Mouse (Mus musculus) thymus, postnatal 14 days (tissue): ENCODE data around the gene Tnfaip2.
A peak's percentile ranks its signal among the peaks of the same experiment; 100 is the strongest.

Source experiments
- DNase-seq: peaks from one replicate; pipeline ENCODE4 v3.0.0; 2021

Tnfaip2 gene

GRCm38 (mm10) chr12:111442309-111443010, at the start of gene Tnfaip2:
Tnfaip2 (plus strand) TSS chr12:111442469.
- DNase-seq, result peak; percentile 12

DNA sequence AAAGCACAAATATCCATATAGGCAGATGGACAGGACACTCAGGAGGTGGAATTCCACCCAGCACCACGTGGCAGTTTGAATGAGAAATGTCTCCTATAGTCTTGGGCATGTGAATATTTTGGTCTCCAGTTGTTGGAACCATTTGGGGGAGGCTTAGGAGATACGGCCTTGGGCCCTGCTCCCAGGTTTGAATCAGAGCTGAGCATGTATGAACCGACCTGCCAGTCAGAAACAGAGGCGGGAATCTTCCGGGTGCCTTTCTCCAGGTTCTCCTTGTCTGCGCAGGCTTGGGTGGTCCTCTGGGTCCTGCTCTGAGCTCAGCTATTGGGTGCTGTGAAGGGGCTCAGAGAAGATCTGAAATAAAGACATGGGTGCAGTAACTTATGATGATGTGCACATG, 48.3 kb upstream of the Tnfaip2 start:
- no peak for DNase-seq

DNA sequence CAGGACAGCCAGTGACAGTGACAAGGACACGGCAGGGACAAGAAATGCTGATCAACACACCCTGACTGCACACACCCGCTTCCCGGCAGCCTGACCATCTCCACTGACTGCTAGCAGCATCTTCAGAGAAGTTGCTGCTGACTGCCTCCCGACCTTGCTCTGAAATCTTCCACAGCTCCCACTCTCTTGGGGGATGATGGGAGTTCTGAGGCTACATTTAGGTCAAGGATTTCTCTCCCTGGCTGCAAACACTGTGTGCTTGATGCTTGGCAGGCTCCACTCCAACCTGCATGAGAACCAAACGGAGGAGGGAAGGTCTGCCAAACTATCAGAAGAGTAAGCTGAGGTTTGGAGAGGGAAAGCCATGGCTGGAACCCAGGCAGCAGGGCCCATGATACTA, 45.3 kb upstream of the Tnfaip2 start:
- no peak for DNase-seq

DNA sequence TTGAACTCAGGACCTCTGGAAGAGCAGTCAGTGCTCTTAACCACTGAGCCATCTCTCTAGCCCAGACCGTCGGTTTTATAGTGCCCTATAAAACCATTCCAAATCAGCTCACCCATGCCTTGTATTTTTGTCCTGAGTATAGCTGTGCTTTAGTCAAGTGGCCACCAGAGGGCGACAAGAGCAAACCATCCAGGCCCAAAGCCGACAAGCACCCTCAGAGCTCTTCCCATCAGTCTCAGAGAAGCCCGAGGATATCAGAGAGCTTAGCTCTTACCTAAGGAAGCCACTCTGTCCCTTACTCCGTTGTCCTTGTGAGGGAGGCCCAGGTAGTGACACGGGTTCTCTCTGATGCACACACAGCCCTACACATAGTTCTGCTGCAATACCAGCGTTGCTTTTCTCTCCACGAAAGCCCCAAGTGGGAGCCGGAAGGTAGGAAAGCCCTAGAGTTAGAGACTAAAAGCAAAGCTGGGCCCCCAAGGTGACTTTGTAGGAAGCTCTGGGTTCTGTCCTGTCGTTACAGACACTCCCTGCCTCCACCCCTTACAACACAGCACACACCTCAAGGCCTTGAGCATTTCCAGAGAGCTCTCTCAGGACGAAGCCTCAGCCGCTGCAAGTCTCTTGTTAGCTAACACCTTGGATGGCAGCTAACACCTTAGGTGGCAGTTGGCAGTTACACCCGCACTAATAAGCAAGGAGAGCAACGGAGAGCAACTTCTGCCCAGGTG, 40.6 kb upstream of the Tnfaip2 start:
- DNase-seq, result peak; percentile 61

DNA sequence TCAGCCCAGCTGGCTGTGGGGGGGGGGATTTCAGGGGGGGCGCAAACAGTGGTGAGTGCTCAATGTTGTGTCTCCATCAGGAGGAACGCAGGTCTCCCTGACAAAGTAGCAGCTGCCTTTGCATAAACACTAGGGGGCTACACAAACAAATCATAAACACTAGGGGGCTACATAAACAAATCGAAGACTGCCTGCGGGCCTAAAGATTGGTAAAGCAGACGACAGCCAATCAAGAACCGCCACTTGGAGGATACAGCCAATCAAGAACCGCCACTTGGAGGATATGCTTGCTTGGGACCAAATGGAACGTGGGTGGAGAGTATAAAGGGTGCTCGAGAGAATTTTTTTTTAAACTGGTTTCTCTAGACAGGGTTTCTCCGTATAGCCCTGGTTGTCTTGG, 37.4 kb upstream of the Tnfaip2 start:
- no peak for DNase-seq

DNA sequence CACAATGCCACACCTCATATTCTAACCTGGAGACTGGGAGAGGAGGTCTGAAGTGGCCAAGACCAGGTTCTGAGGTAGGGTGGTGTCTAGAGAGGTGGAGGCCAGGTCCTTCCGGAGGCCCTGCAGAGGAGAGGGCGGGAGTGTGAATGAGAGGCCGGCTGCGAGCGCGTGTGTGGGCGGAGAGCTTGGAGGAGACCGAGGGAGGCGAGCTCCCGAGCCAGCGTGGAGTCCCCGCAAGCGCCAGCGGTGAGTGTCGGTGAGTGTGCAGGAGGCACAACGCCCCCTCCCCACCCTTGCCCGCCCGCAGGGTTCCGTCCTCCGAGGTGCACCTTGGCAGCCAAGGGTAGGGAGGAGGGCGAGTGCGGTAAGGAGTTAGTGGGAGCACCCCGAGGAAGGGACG, 35.6 kb upstream of the Tnfaip2 start, which contains the start of gene Lbhd2:
Gene Lbhd2 (plus strand): TSS at position 188 of the 400 bp plus-strand sequence.
- no peak for DNase-seq

DNA sequence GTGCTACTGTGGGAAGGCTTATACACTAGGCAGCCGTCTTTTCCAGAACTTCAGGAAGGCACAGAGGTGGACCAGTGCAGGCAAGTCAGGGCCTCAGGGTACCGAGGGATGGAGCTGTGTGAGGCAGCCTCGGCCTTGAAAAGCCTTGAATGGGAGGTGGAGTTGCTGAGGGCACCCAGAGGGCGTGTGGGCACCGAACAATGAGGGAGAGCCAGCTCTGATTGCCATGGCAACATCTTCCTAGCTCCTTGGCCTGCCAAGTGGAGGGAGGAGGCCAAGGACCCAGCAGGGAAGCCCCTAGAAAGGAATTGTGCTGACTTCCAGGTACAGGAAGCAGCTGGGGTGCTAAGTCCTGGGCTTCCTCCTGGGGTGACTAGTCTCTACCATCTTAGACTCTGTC, 32.7 kb upstream of the Tnfaip2 start:
- no peak for DNase-seq

DNA sequence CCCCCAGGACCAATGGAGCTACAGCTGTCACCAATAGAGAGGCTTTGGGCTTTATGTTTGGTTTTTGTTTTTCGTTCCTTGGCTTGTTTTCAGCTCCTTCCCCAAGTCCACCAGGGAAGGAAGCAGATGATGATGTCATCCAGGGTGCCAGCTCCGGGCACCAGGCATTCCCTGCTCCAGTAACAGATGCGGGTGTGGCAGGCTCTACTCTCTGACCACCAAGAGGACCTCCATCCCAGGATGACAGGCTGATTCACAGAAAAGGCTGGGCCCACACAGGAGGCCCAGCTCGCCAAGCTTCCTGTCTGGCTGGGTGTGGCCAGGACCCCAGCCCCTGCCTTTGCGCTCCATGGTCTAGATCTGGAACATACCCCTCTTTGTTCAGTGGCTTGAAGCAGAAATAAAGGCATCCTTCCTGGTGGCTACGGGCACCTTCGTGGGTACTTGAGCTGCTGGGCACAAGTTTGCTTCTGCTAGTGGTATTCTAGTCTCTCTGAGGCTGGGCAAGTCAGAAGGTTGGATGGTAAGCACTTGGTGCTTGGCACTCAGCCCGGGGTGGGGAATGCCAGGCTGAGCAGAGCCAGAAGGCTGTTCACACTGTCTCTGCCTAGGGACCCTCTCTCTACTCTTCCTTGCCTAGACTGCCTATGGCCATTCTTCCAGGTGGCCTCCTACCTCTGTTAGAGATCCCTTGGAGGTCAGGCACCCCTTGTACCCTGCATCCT, 30.5 kb upstream of the Tnfaip2 start:
- DNase-seq, result no peak

GRCm38 (mm10) chr12:111412581-111413284, 29.5 kb upstream of the Tnfaip2 start:
- no peak for DNase-seq

GRCm38 (mm10) chr12:111413300-111413699, 29.0 kb upstream of the Tnfaip2 start:
- peak; percentile 81 for DNase-seq

- DNase-seq, result no peak
Measured at GRCm38 (mm10) chr12:111416921-111417779, 25.1 kb upstream of the Tnfaip2 start, which contains the start of gene Exoc3l4. Exoc3l4 (plus strand) TSS chr12:111417017.

GRCm38 (mm10) chr12:111419918-111420317, 22.4 kb upstream of the Tnfaip2 start:
- DNase-seq, result no peak

DNA sequence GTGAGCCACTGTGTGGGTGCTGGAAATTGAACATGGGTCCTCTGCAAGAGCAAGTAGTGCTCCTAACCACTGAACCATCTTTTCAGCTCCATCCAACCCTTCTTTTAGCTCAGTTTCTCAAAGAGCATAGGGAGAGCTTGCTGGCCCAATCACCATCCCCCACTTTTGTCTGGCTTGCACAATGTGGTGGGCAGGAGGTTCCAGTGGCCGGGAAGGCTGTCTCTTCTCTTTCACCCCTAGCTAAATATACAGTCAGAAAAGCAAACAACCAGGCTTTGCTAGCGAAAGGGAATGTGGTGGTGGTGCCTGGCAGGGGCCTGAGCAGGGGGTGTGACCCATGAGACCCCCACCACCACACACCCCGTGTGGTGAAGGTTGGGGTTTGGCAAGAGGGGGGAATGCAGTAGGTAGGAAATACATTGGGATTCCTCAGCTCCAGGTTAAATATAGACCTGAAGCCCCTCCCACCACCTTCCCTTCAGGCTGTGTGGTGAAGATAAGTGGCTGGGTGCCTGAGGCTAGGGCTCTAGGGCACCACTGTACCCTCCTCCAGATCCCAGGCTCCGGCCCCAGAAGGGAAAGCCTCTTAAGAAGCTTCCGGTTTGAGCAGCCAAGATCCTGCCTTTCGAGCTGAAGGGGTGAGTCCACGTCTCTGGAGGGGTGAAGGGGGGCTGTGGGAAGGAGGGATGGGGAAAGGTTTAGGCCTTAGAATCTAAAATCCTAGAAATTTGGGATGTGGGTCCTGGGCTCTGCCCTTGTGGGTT, 21.1 kb upstream of the Tnfaip2 start:
- DNase-seq, result no peak

- no peak for DNase-seq
Measured at GRCm38 (mm10) chr12:111422852-111423251, 19.4 kb upstream of the Tnfaip2 start.

- no peak for DNase-seq
Measured at GRCm38 (mm10) chr12:111423570-111424129, 18.6 kb upstream of the Tnfaip2 start.

- no peak for DNase-seq
Measured at GRCm38 (mm10) chr12:111424547-111424946, 17.7 kb upstream of the Tnfaip2 start.

DNA sequence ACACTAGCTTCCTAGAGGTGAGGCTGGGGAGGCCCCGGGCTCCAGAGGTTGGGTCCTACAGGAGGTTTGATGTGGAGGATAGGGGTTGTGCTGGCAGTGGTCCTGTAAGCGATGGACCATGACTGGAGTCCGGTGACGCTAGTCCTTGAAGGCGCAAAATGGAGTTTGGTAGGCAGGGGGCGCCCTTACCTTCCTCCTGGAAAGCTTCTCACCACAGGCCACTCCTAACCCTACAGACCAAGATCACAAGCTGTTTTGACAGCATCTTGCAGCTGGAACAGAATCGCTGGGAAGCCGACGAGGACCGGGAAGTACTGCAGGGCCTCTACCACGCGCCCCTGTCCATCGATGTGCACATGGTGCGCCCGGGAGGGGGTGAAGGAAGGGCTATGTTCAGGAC, 17.0 kb upstream of the Tnfaip2 start:
- DNase-seq, result peak; percentile 68

DNA sequence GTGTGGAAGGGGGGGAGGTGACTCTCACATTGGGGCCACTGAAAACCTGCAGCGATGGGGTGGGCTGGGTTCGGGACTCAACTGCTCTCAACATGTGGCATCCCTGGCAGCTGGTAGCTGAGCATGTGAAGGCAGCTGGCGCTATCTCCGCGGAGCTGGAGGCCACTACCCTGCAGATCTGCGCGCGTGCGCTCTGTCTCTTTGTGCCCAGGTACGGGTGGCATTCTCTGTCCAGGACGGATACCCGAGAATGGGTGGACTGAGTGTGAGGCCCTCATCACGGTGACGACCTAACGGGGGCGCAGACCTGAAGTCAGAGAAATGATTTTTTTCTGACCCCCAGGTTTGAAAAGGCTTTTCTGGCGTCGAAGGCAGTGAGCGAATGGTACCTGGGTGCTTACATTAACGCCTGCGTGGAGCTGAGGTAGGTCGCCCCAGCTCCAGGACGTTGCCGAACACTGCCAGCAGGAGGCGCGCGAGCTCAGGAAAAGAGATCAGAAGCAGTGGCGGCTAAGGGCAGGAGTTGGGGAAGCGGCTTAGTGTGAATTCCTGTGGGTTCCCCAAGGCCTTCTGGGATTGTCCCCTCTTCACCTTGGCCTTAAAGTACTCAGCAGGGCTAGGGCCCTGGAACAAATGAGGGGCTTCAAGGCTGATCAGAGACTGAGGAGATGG, 16.3 kb upstream of the Tnfaip2 start:
- DNase-seq, result peak; percentile 89

- DNase-seq, result no peak
Measured at GRCm38 (mm10) chr12:111427438-111428113, 14.7 kb upstream of the Tnfaip2 start.

DNA sequence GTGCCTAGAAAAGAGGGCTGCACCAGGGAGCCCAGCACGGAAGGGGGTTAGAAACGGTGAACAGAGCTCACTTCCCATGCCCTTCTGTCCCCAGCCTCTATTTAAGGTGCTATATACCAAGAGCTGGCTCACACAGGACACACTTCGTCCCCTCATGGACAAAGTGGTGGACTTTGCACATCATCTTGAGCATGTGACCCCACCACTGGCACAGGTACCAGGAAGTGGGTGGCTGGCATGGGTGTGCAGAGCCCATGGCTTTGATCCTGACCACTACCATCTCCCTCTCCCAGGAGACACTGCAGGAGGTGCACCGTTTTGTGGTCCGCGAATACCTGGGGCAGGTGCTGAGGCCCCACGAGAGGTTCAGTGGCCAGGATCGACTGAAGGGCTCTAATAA, 13.9 kb upstream of the Tnfaip2 start:
- no peak for DNase-seq
